Mouse (Mus musculus) E14TG2a.4 (cell line): Measurements from ENCODE around the gene Btnl1.

Experiments
- CTCF ChIP-seq: conservative IDR thresholded peaks from 2 replicates; pipeline ENCODE4 v1.5.1; 2014; ENCODE audit warnings: low read length
- NANOG ChIP-seq: IDR thresholded peaks from 2 replicates; pipeline ENCODE4 v1.6.1; 2014; ENCODE audit warnings: borderline replicate concordance, low read length, mixed read lengths

- TF ChIP-seq CTCF (no peak), NANOG (no peak)
Measured at GRCm38 (mm10) chr17:34347606-34348308, 29.2 kb upstream of the Btnl1 start.
